Mouse (Mus musculus): ENCODE results near the gene B4galt4.

GRCm38 (mm10) chr16:38700392-38701162 is 41.5 kb upstream of the B4galt4 start:
- no peak for TF ChIP-seq CTCF (IDR thresholded peaks at IDR 0.05; ENCODE audit: low read depth)
- TF ChIP-seq EP300 (IDR thresholded peaks at IDR 0.05; ENCODE audit: low read depth) = no peak

All from heart, postnatal 0 days (tissue).